Mouse (Mus musculus) midbrain, embryonic 12.5 days (tissue): Measurements from ENCODE around the gene Zyx. TPM values are rescaled to one million over a fixed set of nuclear protein-coding genes. Genes with fewer than 3 reads are reported as not detected.

Experiments
- ATAC-seq: fragments of 200-750 bp; cut with Nextera tagmentation; 2 replicates; pipeline ENCODE4 v1.8.0; 2017; ENCODE audit warnings: low read depth, moderate TSS enrichment, moderate library complexity; ENCODE audit not compliant: low FRiP score
- H3K27ac ChIP-seq: fragments of 300-500 bp; sonication (generic); replicated peaks from 2 replicates; pipeline ENCODE4 v1.5.1; 2016; ENCODE audit warnings: mild to moderate bottlenecking
- H3K27me3 ChIP-seq: fragments of 300-500 bp; sonication (generic); 2 replicates; pipeline ENCODE4 v1.6.1; 2016; ENCODE audit warnings: mild to moderate bottlenecking
- H3K36me3 ChIP-seq: fragments of 300-500 bp; sonication (generic); 2 replicates; pipeline ENCODE4 v1.6.1; 2016
- H3K4me1 ChIP-seq: fragments of 300-500 bp; sonication (generic); 2 replicates; pipeline ENCODE4 v1.6.1; 2016
- H3K4me2 ChIP-seq: fragments of 300-500 bp; sonication (generic); replicated peaks from 2 replicates; pipeline ENCODE4 v1.6.1; 2016; ENCODE audit warnings: mild to moderate bottlenecking, moderate library complexity
- H3K4me3 ChIP-seq: fragments of 300-500 bp; sonication (generic); 2 replicates; pipeline ENCODE4 v1.5.1; 2016; ENCODE audit warnings: mild to moderate bottlenecking
- H3K9ac ChIP-seq: fragments of 300-500 bp; sonication (generic); replicated peaks from 2 replicates; pipeline ENCODE4 v1.6.1; 2016; ENCODE audit warnings: mild to moderate bottlenecking, moderate library complexity
- H3K9me3 ChIP-seq: fragments of 300-500 bp; sonication (generic); 2 replicates; pipeline ENCODE4 v1.6.1; 2016; ENCODE audit warnings: mild to moderate bottlenecking
- WGBS: fragments of 180-500 bp; shearing (Covaris S2); methylation state at CpG from one replicate; pipeline ENCODE4 v1.1.7; 2016; 5-methylcytosine and 5-hydroxymethylcytosine counted together
- polyA plus RNA-seq: library from polyadenylated mRNA; unstranded; fragments of >200 nt; fragmentation: Nextera tagmentation; extraction: Ambion mirVana; gene quantifications from 2 replicates; pipeline ENCODE4 v1.2.1, GENCODE M21; 2016

Zyx gene
- polyA plus RNA-seq, 1 experiment from 2014 or later: 71.5 TPM

- no peak overlapping the region for H3K27ac ChIP-seq
- ATAC-seq: no peak
- peaks cover 48% of the 10 kb centered on the region for H3K36me3 ChIP-seq
- no peak overlapping the region for H3K4me3 ChIP-seq
- H3K4me2 ChIP-seq: no peak overlapping the region
- H3K4me1 ChIP-seq: no peaks in the 10 kb centered on the region
- WGBS: 93% methylated on average over 13 of the region's 13 CpGs
- H3K9me3 ChIP-seq: no peaks in the 10 kb centered on the region
- no peaks in the 10 kb centered on the region for H3K27me3 ChIP-seq
- no peak overlapping the region for H3K9ac ChIP-seq
Observed at GRCm38 (mm10) chr6:42361041-42361895, 11.8 kb downstream of the Zyx start.

GRCm38 (mm10) chr6:42362074-42362473 is 12.6 kb downstream of the Zyx start:
- peaks cover 40% of the 10 kb centered on the region for H3K36me3 ChIP-seq
- H3K27me3 ChIP-seq: no peaks in the 10 kb centered on the region
- no peak overlapping the region for H3K27ac ChIP-seq
- H3K9me3 ChIP-seq: no peaks in the 10 kb centered on the region
- no peaks in the 10 kb centered on the region for H3K4me1 ChIP-seq
- WGBS: 78% methylated on average over 1 of the region's 1 CpGs
- no peak overlapping the region for H3K4me3 ChIP-seq
- ATAC-seq: no peak
- no peak overlapping the region for H3K9ac ChIP-seq
- no peak overlapping the region for H3K4me2 ChIP-seq

DNA sequence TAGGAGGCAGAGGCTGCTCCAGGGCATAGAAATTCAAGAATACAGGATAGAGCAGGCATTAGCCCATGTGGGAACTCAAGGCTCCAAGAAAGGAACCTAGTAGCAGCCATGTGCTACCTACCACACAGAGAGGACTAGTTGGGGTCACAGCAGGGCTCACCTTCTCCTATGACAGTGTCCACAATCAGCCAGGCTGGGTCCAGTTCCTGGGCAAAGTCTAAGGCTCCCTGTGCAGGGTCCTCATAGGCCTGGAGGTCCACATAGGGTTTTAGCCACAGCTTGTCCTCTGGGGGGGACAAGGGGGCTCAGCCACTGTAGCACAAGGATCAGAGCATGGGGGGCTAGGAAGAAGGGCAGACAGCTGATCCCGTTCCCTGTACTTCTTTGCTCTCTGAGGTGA is 13.1 kb downstream of the Zyx start:
- no peak for ATAC-seq
- H3K4me2 ChIP-seq: no peak overlapping the region
- H3K4me3 ChIP-seq: no peak overlapping the region
- WGBS: 55% methylated on average over 1 of the region's 1 CpGs
- no peaks in the 10 kb centered on the region for H3K27me3 ChIP-seq
- no peaks in the 10 kb centered on the region for H3K9me3 ChIP-seq
- H3K9ac ChIP-seq: no peak overlapping the region
- no peak overlapping the region for H3K27ac ChIP-seq
- no peaks in the 10 kb centered on the region for H3K4me1 ChIP-seq
- H3K36me3 ChIP-seq: peaks cover 35% of the 10 kb centered on the region

DNA sequence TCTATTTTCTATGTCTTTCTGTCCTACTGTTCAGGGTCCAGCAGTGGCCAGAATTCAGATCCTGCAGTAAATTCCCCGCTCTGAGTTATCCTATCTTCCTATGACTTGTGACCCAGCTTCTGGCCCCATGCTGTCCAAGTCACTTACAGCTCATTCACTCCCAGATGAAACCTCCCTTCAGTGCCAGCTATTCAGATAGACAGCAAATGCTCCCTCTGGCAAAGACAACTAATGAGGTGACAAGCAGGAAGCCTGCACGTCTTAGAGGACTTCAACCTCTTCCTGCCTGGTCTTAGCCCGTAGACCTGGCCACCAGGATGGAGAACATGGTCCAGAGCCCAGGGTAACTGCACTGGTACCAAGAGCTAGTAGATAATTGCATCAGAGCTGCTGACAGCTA is 13.5 kb downstream of the Zyx start:
- Histone ChIP-seq H3K36me3 (peaks cover 31% of the 10 kb centered on the region), H3K4me1 (no peaks in the 10 kb centered on the region), H3K9me3 (no peaks in the 10 kb centered on the region), H3K27me3 (no peaks in the 10 kb centered on the region), H3K4me2 (no peak overlapping the region), H3K9ac (no peak overlapping the region), H3K27ac (no peak overlapping the region), H3K4me3 (no peak overlapping the region)
- ATAC-seq: no peak
- WGBS: 63% methylated on average over 3 of the region's 3 CpGs

DNA sequence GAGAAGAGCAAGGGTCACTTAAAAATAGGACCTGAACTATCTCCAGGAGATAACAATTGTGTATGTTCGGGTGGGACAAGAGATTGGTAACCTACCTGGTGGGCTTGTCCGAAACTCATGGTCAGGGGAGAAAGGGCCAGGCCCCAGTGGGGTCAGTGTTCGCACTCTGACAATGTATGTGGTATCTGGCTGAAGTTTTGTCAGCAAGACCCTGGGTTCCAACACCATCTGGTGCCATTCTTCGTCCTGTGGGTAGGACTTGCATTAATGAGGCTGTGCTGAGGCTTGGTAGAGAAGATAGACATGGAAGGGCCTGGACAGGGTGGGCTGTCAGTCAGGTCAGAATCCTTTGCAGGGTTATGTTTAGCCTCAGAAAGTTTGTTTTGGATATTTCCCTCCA is 14.6 kb downstream of the Zyx start:
- no peak overlapping the region for H3K4me3 ChIP-seq
- H3K4me1 ChIP-seq: no peaks in the 10 kb centered on the region
- ATAC-seq: no peak
- no peaks in the 10 kb centered on the region for H3K9me3 ChIP-seq
- no peak overlapping the region for H3K9ac ChIP-seq
- H3K27ac ChIP-seq: no peak overlapping the region
- H3K36me3 ChIP-seq: peaks cover 20% of the 10 kb centered on the region
- WGBS: 91% methylated on average over 4 of the region's 4 CpGs
- H3K27me3 ChIP-seq: no peaks in the 10 kb centered on the region
- no peak overlapping the region for H3K4me2 ChIP-seq

DNA sequence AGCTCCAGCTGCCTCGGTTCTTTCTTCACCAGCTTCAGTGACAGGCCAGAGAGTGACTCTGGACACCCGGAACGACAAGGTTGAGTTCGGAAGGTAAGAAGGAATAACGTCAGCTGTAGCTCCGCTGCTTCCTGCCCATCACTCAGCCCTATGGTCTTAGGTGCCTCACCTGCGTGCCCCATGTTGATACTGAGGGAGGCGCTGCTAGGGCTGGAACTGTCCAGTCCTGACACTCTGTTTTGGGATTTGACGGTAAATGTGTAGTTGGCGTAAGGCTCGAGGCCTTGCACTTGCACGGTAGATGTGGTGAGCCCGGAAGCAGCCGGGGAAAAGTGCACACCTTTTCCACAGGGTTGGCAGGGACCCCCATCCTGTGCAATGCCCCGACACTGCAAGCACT is 15.2 kb downstream of the Zyx start:
- ATAC-seq: no peak
- H3K9ac ChIP-seq: no peak overlapping the region
- no peak overlapping the region for H3K4me2 ChIP-seq
- H3K27me3 ChIP-seq: no peaks in the 10 kb centered on the region
- no peaks in the 10 kb centered on the region for H3K9me3 ChIP-seq
- H3K4me3 ChIP-seq: no peak overlapping the region
- 88% methylated on average over 15 of the region's 15 CpGs for WGBS
- no peak overlapping the region for H3K27ac ChIP-seq
- H3K36me3 ChIP-seq: peaks cover 14% of the 10 kb centered on the region
- peaks cover 1% of the 10 kb centered on the region; the same call in 1 of the 2 replicates for H3K4me1 ChIP-seq

DNA sequence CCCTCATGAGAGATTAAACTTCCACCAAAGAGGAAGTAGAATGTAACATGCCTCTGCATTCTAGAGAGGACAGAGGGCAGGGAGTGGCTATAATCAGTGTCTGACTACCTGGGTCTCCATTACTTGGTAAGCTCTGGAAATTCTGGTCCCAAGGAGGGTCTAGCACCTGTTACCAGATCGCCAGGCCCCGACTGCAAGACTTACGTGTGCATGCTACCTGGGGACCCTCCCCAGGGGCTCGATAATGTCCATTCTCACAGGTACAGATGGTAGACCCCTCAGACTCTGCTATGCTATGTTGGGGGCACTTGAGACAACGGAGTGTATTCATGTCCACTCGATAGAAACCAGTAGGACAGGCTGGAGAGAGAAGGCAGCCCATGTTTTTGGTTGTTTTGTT is 15.8 kb downstream of the Zyx start:
- H3K9ac ChIP-seq: no peak overlapping the region
- H3K27ac ChIP-seq: no peak overlapping the region
- H3K4me2 ChIP-seq: no peak overlapping the region
- H3K9me3 ChIP-seq: no peaks in the 10 kb centered on the region
- no peak overlapping the region for H3K4me3 ChIP-seq
- no peak for ATAC-seq
- 89% methylated on average over 6 of the region's 6 CpGs for WGBS
- peaks cover 8% of the 10 kb centered on the region; the same call in 1 of the 2 replicates for H3K36me3 ChIP-seq
- no peaks in the 10 kb centered on the region for H3K27me3 ChIP-seq
- H3K4me1 ChIP-seq: peaks cover 6% of the 10 kb centered on the region; the same call in 1 of the 2 replicates

DNA sequence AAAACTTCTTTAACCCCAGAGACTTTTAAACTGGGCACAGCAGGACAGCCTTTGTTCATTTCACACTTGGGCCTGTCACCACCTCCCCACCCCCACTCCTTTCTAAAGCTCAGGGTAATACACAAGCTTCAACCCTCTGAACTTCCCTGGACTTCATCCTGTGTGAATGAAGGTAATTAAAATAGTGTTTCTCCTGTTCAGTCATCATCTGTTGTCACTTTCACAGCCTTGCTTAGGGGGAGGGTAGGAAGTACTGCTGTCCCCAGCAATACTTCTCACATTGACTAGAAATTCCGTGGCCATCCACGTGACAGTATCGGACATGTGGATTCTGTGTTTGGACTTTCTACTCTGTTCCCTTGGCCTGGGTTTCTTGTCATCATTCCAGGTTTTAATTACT is 20.4 kb downstream of the Zyx start:
- peak; percentile 9; the same call in 1 of the 2 replicates for ATAC-seq
- Histone ChIP-seq H3K4me1 (peaks cover 21% of the 10 kb centered on the region), H3K9me3 (no peaks in the 10 kb centered on the region), H3K4me3 (no peak overlapping the region), H3K9ac (no peak overlapping the region), H3K27ac (no peak overlapping the region), H3K4me2 (no peak overlapping the region), H3K36me3 (no peaks in the 10 kb centered on the region), H3K27me3 (peaks cover 31% of the 10 kb centered on the region)
- WGBS: 1% methylated on average over 3 of the region's 3 CpGs

- Histone ChIP-seq H3K9ac (no peak overlapping the region), H3K9me3 (no peaks in the 10 kb centered on the region), H3K27me3 (peaks cover 41% of the 10 kb centered on the region), H3K4me2 (no peak overlapping the region), H3K4me1 (peaks cover 21% of the 10 kb centered on the region), H3K4me3 (no peak overlapping the region), H3K36me3 (no peaks in the 10 kb centered on the region), H3K27ac (no peak overlapping the region)
- WGBS: 45% methylated on average over 4 of the region's 4 CpGs
- ATAC-seq: no peak
Observed at GRCm38 (mm10) chr6:42370630-42371363, 21.4 kb downstream of the Zyx start.

- ATAC-seq: no peak
- H3K4me2 ChIP-seq: no peak overlapping the region
- H3K27me3 ChIP-seq: peaks cover 53% of the 10 kb centered on the region
- H3K9ac ChIP-seq: no peak overlapping the region
- no peak overlapping the region for H3K27ac ChIP-seq
- H3K9me3 ChIP-seq: no peaks in the 10 kb centered on the region
- H3K36me3 ChIP-seq: no peaks in the 10 kb centered on the region
- WGBS: 10% methylated on average over 3 of the region's 3 CpGs
- H3K4me3 ChIP-seq: no peak overlapping the region
- H3K4me1 ChIP-seq: peaks cover 21% of the 10 kb centered on the region
Observed at GRCm38 (mm10) chr6:42372001-42372400, 22.6 kb downstream of the Zyx start.

- Histone ChIP-seq H3K4me2 (peak overlapping the region; percentile 96), H3K4me3 (peak overlapping the region; percentile 52; the same call in 1 of the 2 replicates), H3K27me3 (peaks cover 53% of the 10 kb centered on the region), H3K9ac (no peak overlapping the region), H3K9me3 (no peaks in the 10 kb centered on the region), H3K27ac (no peak overlapping the region), H3K4me1 (peaks cover 21% of the 10 kb centered on the region), H3K36me3 (no peaks in the 10 kb centered on the region)
- 16% methylated on average over 9 of the region's 9 CpGs for WGBS
- ATAC-seq: peak; percentile 51
Observed at GRCm38 (mm10) chr6:42372421-42372815, 23.0 kb downstream of the Zyx start.

DNA sequence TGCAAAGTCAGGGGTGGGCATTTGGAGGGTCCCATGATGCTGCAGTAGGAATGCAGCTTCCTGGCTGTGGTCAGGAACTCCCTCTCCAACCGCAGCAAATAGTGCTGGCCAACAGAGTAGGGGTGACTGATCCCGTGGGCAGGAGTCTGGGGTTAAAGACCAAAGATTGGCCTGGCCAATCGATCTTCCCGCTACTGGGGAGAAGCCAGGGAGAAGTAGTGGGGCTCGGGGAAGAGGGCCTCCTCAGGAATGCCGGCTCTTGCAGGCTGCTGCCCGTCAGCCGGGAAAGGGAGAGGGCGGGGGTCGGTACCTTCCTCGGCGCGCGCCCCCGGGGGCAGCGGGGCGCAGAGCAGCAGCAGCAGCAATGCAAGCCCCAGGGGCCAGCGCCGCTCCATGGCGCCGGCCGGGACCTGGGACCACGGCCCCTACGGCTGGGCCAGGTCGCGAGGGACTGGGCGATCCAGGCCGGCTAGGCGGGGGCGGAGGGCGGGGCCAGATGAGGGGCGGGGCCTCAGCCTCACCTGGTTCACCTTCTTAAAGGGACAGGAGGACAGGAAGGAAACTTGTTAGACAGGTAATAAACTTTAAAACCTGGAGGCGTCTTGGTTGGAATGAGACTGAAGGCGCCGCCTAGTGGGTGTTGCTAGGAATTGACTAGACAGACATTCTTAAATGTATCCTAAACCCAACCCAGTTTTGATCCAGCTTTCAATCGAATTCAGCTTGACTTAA is 23.6 kb downstream of the Zyx start, which contains the start of gene Epha1:
Epha1 (minus strand) TSS at position 453 of the 732 bp plus-strand sequence.
- WGBS: under 1% methylated on average over 36 of the region's 36 CpGs
- H3K4me3 ChIP-seq: peak within 1 kb of the TSS; percentile 52
- peak within 1 kb of the TSS; percentile 56 for H3K9ac ChIP-seq
- no peaks in the 10 kb centered on the region for H3K9me3 ChIP-seq
- H3K4me1 ChIP-seq: peaks cover 21% of the 10 kb centered on the region
- H3K27me3 ChIP-seq: peaks cover 53% of the 10 kb centered on the region
- ATAC-seq: peak; percentile 73
- H3K4me2 ChIP-seq: peak within 1 kb of the TSS; percentile 96
- no peak within 1 kb of the TSS for H3K27ac ChIP-seq
- H3K36me3 ChIP-seq: no peaks in the 10 kb centered on the region
